Mouse (Mus musculus) liver, adult 2 months (tissue): Measurements from ENCODE around the gene Smcp.

ENCODE experiments used
- CTCF ChIP-seq: fragments of 200-500 bp; IDR thresholded peaks from 2 replicates; pipeline ENCODE4 v1.5.1; 2011; ENCODE audit warnings: low read depth, low read length, control low read depth
- POLR2A ChIP-seq: fragments of 200-500 bp; IDR thresholded peaks from 2 replicates; pipeline ENCODE4 v1.6.1; 2011; ENCODE audit warnings: low read length, control low read depth; ENCODE audit not compliant: insufficient read depth; ENCODE audit errors: extremely low read depth

GRCm38 (mm10) chr3:92534411-92534810 is 54.4 kb downstream of the Smcp start, which contains the start of gene 2310046K23Rik:
- no peak for TF ChIP-seq CTCF
- no peak for TF ChIP-seq POLR2A
